Mouse (Mus musculus): ENCODE measurements around the gene Unc119.

Gene Unc119

GRCm38 (mm10) chr11:78371711-78372110 lies 28.4 kb downstream of the Unc119 start:
- no peak for DNase-seq (ENCODE audit: low spot score in 2 of 2)

- no peak for DNase-seq (ENCODE audit: low spot score in 2 of 2)
Observed at GRCm38 (mm10) chr11:78372166-78372565, 28.9 kb downstream of the Unc119 start.

GRCm38 (mm10) chr11:78372610-78373009 lies 29.3 kb downstream of the Unc119 start:
- DNase-seq (ENCODE audit: low spot score in 2 of 2), result no peak

- no peak for DNase-seq (ENCODE audit: low spot score in 2 of 2)
Observed at GRCm38 (mm10) chr11:78374147-78374546, 30.9 kb downstream of the Unc119 start.

GRCm38 (mm10) chr11:78377549-78378159 lies 34.4 kb downstream of the Unc119 start:
- DNase-seq (ENCODE audit: low spot score in 2 of 2), result no peak

GRCm38 (mm10) chr11:78380351-78380750 lies 37.1 kb downstream of the Unc119 start:
- DNase-seq (ENCODE audit: low spot score in 2 of 2), result no peak

GRCm38 (mm10) chr11:78380996-78381395 lies 37.7 kb downstream of the Unc119 start:
- no peak for DNase-seq (ENCODE audit: low spot score in 2 of 2)

GRCm38 (mm10) chr11:78382286-78382685 lies 39.0 kb downstream of the Unc119 start:
- DNase-seq (ENCODE audit: low spot score in 2 of 2), result no peak

- no peak for DNase-seq (ENCODE audit: low spot score in 2 of 2)
Observed at GRCm38 (mm10) chr11:78382701-78383100, 39.4 kb downstream of the Unc119 start.

GRCm38 (mm10) chr11:78385776-78386175 lies 42.5 kb downstream of the Unc119 start:
- DNase-seq (ENCODE audit: low spot score in 2 of 2), result no peak

- DNase-seq (ENCODE audit: low spot score in 2 of 2), result no peak
Observed at GRCm38 (mm10) chr11:78386508-78387043, 43.3 kb downstream of the Unc119 start, which contains the start of gene Foxn1. TSS of gene Foxn1 (minus strand) at chr11:78386558.

- DNase-seq (ENCODE audit: low spot score in 2 of 2), result no peak
Observed at GRCm38 (mm10) chr11:78392728-78393127, 49.4 kb downstream of the Unc119 start.

GRCm38 (mm10) chr11:78396950-78397349 lies 53.7 kb downstream of the Unc119 start:
- DNase-seq (ENCODE audit: low spot score in 2 of 2), result no peak

GRCm38 (mm10) chr11:78397397-78397796 lies 54.1 kb downstream of the Unc119 start:
- peak; percentile 21 to 29 for DNase-seq (ENCODE audit: low spot score in 2 of 2)

- DNase-seq (ENCODE audit: low spot score in 2 of 2), result no peak
Observed at GRCm38 (mm10) chr11:78398212-78398611, 54.9 kb downstream of the Unc119 start.
